Mouse (Mus musculus): ENCODE results near the gene Gm17581. TPM values are rescaled to one million over a fixed set of nuclear protein-coding genes. Genes with fewer than 3 reads are reported as not detected.

Gm17581 gene
- polyA plus RNA-seq (2017; shearing (Covaris generic)): not detected

DNA sequence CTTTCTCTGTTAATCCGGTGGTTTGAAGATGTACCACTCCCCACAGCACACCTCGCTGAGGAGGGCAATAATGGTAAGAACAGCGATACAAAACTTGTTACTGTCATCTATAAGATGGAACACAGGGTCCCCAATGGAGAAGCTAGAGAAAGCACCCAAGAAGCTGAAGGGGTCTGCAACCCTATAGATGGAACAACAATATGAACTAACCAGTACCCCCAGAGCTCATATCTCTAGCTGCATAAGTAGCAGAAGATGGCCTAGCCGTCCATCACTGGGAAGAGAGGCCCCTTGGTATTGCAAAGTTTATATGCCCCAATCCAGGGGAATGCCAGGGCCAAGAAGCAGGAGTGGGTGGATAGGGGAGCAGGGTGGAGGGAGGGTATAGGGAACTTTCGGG is at the start of gene Gm17581:
Gm17581 (minus strand) TSS at position 101 of the 400 bp plus-strand sequence.

DNA sequence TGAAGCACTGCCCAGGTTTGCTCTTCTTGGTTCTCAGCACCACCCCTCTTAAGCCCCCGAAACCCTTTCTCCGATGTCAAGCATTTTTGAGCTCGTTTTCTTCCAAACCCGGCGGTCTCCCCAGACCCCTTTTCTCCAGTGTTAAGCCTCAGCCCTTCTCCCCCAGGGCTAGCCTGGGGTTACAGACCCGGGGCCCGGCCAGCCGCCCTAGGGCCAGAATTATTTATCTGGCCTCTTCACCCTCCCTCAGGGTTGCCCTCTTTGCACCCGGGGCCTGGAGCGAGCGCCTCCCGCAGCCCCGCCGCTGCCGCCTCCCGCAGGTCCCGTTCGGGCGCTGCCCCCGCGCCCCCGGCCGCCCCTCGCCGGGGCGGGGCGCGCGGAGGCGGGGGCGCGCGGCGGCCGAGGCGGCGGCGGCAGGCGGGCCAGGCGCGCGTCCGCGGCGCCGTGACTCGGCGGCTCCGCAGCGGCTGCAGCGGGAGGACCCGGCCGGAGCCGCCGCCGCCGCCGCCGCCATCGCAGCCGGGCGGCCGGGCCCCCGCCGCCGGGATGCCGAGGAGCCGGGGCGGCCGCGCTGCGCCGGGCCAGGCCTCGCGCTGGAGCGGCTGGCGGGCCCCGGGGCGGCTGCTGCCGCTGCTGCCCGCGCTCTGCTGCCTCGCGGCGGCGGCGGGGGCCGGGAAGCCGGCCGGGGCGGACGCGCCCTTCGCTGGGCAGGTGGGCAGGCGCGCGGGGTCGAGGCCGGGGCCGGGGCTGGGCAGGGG is 39.4 kb upstream of the Gm17581 start, which contains the start of gene Mmp24:
Mmp24 (plus strand) TSS at position 416 of the 758 bp plus-strand sequence.

DNA sequence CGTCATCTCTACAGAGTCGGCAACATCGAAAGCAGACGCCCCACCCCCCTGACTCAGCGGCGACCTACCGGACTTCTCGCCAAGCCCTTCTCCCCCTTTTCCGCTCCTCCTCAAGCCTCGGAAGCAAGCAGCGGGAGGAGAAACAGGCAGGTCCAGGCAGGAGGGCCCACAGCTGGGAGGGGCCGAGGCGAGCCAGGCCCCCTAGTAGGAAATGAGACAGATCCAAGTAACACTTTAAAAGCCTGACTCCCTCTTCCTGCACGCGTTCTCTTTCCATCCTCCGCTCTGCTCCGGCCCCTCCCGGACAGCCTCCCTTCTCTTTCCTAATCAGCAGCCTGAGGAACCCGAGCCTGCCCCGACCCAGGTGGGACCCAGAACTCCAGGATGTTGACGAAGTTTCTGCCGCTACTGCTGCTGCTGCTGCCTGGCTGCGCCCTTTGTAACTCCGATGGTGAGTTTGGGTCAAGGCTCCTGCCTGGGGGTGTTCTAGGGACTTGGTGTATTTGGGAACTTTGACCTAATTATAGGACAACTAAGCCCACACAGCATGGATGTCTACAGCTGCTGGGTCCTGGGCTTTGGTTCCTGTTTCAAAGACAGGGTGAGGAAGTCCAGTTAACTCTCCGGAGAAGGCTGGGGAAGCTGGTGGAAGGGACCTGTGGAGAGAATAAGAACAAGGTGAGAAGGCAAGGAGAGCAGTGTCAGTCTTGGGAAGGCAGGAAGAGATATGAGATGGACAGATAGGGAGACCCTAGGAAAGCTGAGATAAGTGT is 15.5 kb upstream of the Gm17581 start, which contains the start of gene Procr:
Procr (plus strand) TSS at position 104 of the 773 bp plus-strand sequence.

DNA sequence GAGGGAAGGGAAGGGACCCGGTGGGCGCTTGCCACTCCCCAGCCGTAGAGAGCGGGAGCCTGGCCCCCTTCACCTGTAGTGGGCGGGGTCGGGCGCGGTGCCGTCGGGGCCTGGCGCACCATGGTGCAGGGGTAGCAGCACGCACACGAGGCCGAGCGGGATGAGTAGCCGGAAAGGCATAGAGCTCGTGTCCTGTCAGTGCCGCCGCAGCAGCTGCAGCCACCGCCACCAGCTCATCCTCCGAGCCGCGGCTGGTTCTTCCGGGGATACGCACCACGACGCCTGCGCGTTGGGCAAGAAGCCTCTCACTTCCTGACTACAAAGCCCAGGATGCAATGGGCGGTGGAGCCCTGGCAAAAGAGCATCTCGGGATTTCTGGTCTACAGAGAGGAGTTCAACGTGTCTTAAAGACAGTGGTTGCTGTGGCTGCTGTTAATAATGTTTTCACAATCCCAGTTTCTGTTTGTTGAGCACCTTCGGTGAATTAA is 6.5 kb downstream of the Gm17581 start, which contains the start of gene Edem2:
Edem2 (minus strand) TSS at position 318 of the 488 bp plus-strand sequence.

DNA sequence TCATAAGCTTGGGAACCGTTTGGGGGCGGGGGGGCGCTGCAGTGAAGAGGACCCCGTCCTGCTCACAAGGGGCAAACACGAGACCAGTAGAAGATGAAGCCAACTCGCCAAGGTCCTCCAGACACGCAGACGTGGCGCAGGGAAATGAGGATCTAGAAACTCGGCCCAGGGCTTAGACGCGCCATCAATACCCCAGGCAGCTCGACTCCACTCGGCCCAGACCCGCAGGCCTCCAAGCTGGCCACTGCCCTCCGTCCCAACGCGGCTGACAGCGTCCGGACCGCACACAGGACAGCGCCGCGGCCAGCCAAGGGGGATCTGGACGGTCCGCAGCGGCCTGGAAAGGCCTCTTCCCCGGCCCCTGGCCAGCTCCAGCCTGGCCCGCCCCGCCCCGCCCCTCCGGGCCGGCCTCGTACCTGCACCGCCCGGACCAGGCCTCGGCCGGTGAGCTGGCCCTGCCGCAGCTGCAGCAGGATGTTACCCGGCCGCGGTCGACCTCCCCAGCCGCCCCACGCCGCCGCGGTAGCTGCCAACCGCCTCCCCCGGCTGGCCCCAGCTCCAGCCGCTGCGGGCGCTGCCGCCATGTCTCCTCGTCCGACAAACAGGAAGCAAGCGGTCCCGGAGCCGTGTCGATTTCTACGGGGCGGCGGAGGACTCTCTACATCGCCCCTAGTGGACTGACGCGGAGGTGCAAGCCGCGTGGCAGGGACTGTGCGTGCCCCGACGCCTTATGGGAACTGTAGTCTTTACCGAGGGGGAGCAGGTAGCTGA is 43.8 kb downstream of the Gm17581 start, which contains the start of gene Trpc4ap:
Trpc4ap (minus strand) TSS at position 662 of the 771 bp plus-strand sequence.

Other genes starting within 250 kb of the Gm17581 start
- 106 TPM for gene Acss2, start 217.9 kb downstream of the Gm17581 start, polyA plus RNA-seq (2017; shearing (Covaris generic))
- 4.5 TPM for gene Ggt7, start 217.6 kb downstream of the Gm17581 start, polyA plus RNA-seq (2017; shearing (Covaris generic))
- gene Gss, start 143.1 kb downstream of the Gm17581 start, polyA plus RNA-seq (2017; shearing (Covaris generic)): 15.8 TPM
- 0.22 TPM for gene Myh7b, start 124.7 kb downstream of the Gm17581 start, polyA plus RNA-seq (2017; shearing (Covaris generic))
- gene Trpc4ap, start 43.5 kb downstream of the Gm17581 start, polyA plus RNA-seq (2017; shearing (Covaris generic)): 241 TPM
- 47.7 TPM for gene Edem2, start 6.4 kb downstream of the Gm17581 start, polyA plus RNA-seq (2017; shearing (Covaris generic))
- not detected for gene Procr, start 15.3 kb upstream of the Gm17581 start, polyA plus RNA-seq (2017; shearing (Covaris generic))
- gene Mmp24, start 39.5 kb upstream of the Gm17581 start, polyA plus RNA-seq (2017; shearing (Covaris generic)): 0.09 TPM
- 37.9 TPM for gene BC029722, start 83.6 kb upstream of the Gm17581 start, polyA plus RNA-seq (2017; shearing (Covaris generic))
- gene Eif6, start 91.1 kb upstream of the Gm17581 start, polyA plus RNA-seq (2017; shearing (Covaris generic)): 168 TPM
- not detected for gene Fam83c, start 99.0 kb upstream of the Gm17581 start, polyA plus RNA-seq (2017; shearing (Covaris generic))
- gene Uqcc1, start 194.4 kb upstream of the Gm17581 start, polyA plus RNA-seq (2017; shearing (Covaris generic)): 45.5 TPM
- not detected for gene Gm15557, start 204.9 kb upstream of the Gm17581 start, polyA plus RNA-seq (2017; shearing (Covaris generic))
- gene Gdf5, start 209.5 kb upstream of the Gm17581 start, polyA plus RNA-seq (2017; shearing (Covaris generic)): not detected
- gene Cep250, start 220.6 kb upstream of the Gm17581 start, polyA plus RNA-seq (2017; shearing (Covaris generic)): 19.3 TPM

All from naive thymus-derived CD4-positive, alpha-beta T cell, adult 5 months (primary cell).